Mouse (Mus musculus) MN1 (cell line): ENCODE results near the gene Crb3.
A peak's percentile ranks its signal among the peaks of the same experiment; 100 is the strongest.
"Not testable (repeated sequence)": the region's sequence is repeated elsewhere in the genome, so short reads cannot be mapped to it uniquely, and the experiment has no call there.

Source experiments
- DNase-seq: peaks from one replicate; pipeline ENCODE4 v3.0.0-alpha.2; 2016; ENCODE audit warnings: low spot score

The Crb3 gene

DNA sequence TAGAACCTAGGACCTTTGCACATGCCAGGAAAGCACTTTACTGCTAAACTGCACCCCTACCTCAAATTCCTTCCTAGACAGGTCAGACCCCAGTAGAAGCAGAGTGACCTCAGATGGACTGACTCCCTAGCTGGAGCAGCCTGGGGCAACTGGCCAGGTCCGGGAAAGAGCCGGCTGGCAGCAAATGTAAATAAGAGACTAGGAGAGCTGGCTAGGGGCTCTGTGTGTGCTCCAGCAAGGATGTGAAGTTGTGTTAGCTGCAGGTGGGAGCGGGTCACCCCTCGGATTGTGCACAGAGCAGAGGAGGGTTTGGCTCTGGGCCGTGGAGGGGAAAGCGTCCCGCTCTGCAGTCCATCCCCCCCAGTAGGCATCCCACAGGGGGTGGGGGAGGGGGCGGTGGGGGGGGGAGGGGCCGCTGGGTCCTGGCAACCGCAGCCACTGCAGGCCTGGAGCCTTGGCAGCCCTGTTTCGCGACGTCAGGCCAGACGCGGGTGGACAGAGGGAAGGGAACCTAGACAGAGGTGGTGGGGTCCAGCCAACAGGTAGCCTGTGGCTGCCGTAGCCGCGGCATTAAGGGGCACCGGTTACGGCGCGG lies at the start of gene Crb3:
Gene Crb3 (plus strand): TSS at position 215 of the 595 bp plus-strand sequence.
- peak; percentile 56 for DNase-seq

DNA sequence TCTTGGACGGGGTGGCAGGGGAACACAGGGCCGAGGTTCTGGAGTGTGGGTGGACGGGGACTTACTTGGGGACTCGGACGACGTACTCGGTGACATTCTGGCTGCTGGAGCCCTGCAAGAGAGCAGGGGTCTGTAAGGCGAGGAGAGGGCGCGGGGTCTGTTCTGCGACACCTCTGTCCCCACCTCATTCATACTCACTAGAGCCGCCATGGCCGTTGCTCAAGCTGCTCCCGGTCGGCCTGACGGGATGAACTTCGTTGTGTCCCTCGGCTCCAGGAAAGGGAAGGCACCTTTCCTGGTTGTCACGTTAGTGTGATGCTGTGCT lies 48.0 kb upstream of the Crb3 start:
- DNase-seq = no peak

DNA sequence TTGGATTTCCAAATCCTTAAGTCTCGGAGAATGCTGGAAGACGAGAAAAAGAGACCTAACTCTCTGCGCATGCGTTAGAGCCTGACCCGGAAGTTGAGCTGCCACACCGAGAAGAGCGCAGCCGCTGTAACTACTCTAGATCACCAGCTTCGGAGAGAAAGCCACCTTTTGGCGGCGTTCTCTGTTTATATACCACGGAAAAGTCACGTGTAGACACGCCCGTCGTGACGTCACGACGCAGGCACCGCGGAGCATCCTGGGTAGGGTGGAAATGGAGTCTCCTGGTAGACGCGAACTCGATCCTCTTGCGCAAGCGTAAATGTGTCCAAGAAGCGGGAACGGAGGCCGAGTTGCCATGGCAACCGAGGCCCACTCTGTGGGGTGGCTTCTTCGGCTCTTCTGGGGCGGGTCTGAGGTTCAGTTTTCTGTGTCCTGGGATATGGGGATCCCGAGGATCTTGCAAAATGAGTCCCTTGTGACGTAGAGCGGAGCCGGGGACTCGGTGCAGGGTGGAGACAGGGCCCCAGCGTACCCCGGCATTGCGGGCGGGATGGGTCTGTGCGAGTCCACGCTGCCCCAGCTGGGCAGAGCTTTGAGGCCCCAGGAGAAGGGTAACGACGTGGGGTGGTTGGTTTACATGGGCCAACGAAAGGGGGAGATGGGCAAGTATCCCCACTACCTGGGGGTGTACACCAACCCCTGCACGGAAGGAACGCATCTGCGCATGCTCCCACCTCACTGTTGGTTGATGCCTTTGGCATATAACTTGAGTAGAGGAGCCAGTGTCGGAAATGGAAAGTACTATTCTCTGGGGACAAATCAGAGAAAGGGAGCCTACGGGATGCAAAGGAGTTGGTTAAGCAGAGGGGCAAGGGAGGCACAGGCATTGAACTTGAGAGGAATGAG lies 47.4 kb upstream of the Crb3 start, which contains the start of the genes Gtf2f1 and Gm17949:
Gene Gtf2f1 (minus strand): TSS at position 53 of the 906 bp plus-strand sequence.
Gene Gm17949 (plus strand): TSS at position 234 of the 906 bp plus-strand sequence.
- peak; percentile 100 for DNase-seq

DNA sequence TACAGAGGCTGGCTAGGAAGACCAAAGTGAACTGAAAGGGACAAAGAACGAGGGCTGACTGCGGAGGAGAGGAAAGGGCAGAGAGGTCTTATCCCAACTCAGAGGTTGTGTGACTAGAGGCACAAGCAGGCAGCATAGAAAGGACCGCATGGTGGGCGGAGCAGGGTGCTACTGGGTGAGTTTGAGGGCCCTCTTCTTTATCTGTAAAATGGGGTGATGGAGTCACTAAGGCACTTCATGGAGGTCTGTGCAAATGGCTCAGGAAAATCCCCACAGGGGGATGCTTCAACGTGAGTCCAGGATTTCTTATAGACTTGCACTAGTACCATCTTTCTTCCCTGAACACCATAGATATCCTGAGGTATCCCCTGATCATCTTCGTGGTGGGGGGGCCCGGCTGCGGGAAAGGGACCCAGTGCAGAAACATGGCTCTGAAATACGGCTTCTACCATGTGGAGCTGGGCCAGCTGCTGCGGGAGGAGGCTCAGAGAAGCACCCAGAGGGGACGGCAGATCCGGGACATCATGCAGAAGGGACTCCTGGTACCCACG lies 46.6 kb upstream of the Crb3 start:
- no peak for DNase-seq

DNA sequence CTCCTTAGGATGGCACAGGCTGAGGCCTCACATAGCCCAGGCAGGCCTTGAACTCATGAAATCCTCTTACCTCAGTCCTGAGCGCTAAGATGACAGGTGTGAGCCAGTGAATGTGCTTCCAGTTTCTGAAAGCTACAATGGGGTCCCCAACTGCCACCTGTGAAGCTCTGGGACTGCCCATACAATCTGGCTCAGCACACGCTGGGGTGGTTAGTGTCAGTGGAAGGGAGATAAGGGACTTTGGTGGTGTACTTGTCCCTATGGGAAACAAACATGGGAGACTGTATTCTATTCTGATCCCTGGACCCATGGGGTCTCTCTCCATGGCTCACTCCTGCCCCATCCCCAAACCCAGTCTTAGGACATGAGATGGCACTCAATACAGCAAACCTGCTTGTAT lies 39.2 kb upstream of the Crb3 start:
- no peak for DNase-seq

DNA sequence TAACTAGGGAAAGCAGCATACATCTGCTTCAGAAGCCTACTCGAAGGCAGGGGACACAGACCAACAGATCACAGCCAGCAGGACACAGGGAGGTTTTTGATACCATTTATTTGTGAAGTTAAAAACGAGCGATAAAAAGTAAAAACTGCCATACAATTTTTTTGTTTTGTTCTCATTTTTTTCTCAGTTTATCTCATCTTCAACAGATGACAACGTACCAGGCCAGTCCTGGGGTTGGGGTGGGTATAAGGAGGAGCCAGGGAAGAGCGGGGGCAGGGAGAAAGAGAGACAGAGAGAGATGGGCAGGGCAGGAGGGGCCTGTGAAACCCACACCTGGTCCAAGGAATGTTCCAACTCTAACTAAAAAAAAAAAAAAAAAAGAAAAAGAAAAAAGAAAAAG lies 37.9 kb upstream of the Crb3 start:
- DNase-seq = no peak

DNA sequence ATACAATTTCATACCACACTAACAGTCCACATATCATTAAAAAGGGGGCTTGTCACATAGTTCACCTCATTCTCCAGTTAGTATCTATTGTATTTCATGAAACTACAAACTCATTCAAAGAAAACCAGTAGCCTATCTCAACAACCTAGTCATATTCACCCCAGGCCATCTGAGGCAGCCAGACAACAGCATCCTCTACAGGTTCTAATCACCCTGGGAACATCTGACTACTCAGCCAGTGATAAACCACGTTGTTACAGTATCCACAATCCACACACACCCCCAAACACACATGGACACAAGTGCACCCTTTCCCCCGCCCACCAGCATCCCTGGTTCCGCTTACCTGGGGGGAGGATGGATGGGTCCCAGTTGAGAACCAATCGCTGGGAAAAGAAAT lies 31.4 kb upstream of the Crb3 start:
- no peak for DNase-seq

DNA sequence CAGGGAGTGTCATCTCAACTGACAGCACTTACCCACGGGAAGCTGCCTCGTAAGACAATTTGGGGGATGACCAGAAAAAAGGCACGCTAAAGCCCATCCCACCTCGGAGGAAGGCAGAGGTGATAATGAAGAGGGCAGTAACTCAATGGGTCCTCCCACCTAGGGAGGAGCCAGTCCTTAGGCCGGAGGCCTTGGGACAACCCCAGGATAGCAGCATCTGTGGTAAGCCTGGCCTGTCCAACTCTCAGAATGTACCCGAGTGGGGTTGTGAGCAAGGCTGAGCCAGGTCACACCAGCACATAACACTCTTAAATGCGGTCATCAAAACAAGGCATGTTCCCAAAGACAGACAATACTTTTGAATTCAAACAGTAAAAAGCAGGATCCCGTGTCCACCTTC lies 29.2 kb upstream of the Crb3 start:
- DNase-seq = peak; percentile 56

DNA sequence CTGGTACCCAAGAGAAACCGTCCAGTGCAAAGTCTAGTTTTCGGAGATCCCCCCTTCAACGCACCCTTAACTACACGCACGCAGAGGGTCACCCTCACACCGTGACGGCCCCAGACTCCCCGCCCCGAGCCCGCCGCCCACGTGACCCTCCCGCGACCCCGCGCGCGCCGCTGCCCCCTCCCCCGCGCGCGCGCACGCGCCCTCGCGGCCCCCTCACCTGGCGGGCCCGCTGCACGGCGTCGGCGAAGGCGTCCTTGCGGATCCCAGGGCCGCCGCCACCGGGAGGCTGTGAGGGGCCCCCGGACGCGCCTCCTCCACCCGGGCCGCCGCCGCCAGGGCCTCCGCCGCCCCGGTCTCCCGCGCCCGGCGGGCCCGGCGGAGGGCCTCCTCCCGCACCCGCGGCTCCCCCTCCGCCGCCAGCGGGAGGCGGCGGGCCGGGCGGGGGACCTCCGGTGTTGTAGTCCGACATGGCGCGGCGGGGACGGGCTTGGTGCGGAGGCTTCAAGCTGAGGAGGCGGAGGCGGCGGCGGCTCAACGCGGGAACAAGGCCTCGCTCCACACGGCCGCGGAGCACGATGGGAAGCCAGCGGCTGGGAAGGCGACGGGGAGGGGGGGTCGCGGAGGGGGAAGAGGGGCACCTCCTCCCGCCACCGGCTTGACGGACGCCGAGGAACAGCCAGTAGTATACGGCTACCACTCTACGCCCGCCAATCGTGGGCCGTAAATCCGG lies 27.8 kb upstream of the Crb3 start, which contains the start of gene Khsrp:
Gene Khsrp (minus strand): TSS at position 592 of the 730 bp plus-strand sequence.
- DNase-seq = peak; percentile 52

DNA sequence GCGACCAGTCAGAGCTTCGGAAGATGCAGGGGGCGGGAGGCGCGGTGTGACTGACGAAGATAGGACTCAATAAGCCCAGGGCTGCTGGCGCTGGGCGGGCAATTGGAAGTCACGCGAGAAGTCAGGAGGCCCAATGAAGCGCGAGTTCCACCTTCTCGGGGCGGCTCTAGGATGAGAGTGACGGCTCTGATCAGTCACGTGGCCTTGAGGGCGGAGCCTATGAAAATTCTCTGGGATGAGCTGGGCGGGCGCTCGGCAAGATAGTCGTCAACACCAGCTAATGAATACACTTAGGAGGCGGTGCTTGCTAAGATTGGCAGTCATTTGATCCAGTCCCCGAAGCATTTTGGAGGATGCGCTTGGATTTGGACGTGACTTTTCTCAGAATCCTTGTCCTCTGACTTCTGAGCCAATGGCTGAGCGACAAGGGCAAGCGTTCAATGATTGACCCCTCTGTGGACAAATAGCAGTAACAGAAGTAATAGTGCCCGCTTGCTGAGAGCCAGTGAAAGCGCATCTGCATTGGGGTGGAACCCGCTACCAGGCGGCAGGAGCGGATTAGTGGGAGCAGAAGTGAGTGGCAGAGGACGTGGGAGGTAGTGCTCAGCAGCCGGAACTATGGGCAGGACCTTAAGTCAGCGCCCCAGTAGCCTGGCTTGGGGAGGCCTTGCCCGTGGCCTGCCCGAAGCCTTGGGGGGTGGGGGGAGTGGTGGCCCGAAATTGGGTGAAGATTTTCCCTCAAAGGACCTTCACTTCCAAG lies 27.1 kb upstream of the Crb3 start:
- peak; percentile 100 for DNase-seq

DNA sequence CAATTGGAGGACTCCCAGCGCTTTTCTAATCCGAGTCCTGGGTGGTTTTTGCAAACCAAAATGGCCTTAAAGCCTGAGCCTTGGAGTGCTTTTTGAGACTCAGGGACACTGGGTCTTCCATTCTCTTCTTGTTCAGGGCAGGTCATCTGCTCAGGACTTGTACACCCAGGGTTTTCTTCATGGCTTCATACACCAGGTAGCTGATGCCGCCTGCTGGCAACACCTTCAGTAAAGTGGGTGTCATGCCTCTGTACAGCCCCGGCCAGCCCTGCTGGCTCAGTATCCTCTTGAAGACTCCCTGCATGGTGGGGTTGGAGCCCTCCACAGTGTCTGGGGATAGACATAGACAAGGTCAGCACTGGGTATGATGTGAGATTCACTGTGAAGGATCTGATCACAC lies 26.1 kb upstream of the Crb3 start:
- no peak for DNase-seq

DNA sequence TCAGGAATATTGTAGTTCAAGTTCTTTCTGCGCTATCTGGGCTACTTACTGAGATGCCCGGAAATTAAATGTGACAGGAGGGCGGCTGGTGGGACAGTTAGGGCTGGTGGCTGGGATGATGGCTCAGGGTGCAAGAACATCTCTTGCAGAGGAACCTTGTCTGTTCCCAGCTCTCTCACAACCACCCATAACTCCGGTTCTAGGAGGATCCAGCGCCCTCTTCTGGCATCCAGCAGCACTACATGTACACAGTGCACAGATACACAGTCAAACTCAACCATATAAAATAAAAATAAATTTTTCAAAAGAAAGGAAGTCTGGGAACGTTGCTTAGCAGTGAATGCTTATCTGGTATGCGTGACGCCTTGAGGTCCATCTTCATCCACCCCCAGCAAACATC lies 19.9 kb upstream of the Crb3 start:
- DNase-seq = no peak

DNA sequence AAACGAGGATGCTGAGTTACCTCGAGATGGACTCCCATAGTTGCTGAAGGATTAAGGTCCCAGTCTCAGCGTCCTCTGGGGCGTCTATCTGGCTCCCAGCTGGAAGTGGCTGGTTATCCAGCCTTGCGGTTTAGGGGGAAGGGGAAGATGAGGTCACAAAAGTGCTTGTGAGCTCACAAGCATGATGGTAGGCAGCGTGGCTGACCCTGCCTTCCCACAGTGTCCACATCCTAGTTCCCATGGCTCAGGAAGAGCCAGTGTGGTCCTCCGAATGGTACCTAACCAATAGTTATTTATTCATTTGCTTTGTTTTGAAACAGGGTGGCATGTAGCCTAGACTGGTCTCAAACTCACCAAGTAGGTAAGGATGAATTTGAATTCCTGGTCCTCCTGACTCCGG lies 17.4 kb upstream of the Crb3 start, which contains the start of gene Slc25a41:
Gene Slc25a41 (minus strand): TSS at position 101 of the 400 bp plus-strand sequence.
- no peak for DNase-seq

DNA sequence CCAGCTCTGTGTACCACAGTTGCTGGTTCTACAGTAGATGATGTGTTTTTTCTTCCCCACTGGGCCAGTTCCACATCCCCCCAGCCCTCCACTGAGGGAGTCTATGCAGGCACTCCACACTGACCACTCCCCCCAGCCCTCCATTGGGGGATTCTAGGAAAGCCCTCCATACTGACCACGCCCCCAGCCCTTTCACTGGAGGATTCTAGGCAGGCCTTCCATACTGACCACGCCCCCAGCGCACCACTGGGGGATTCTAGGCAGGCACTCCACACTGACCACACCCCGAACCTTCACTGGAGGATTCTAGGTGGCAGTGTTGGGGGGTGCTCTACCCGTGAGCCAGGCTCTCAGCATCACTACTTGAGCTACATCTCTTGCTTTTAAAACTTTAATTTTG lies 11.5 kb upstream of the Crb3 start:
- no peak for DNase-seq

DNA sequence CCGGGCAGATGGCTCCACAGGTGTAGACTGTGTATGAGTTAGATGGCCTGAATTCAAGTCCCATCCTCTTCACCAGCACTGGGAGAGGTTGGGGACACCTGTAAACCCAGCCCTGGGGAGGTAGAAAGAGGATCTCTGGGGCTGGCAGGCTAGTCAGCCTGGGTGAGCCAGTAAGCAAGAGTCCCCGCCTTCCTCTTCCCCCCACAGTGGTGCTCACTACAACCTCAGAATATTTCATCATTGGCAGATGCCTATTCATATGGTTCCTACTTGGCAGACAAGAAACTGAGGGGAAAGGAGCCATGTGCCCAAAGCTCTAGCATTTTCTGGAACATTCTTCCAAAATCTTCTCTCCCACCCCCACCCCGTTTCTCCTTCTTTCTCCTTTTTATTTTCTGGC lies 10.1 kb upstream of the Crb3 start:
- no peak for DNase-seq

DNA sequence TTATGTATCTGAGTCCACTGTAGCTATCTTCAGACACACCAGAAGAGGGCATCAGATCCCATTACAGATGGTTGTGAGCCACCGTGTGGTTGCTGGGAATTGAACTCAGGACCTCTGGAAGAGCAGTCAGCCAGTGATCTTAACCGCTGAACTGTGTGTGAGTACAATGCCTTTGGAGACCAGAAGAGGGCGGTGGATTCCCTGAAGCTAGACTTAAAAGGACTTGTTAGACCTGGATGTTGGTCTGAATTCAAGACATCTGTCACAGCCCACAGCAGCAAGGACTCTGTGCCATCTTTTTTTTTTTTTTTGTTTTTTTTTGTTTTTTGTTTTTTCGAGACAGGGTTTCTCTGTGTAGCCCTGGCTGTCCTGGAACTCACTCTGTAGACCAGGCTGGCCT lies 7.2 kb upstream of the Crb3 start:
- DNase-seq = not testable (repeated sequence)

DNA sequence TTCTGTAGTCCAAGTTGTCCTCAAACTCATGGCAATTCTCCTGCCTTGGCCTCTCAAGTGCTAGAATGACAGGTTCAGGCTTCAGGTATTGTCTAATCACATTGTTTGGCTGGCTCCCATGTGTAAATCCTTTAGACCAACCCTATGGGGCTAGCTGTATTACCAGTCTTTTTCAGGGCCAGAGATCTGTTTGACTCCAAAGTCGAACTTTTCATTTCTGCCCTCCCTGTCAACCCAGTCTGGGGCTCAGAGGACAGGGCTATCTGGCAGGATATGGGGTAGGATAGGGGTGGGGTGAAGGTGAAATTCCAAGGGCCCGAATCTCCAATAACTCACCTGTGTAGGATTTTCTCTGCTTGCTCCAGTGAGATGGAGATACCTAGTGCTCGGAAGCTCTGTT lies 2.7 kb upstream of the Crb3 start:
- DNase-seq = no peak

DNA sequence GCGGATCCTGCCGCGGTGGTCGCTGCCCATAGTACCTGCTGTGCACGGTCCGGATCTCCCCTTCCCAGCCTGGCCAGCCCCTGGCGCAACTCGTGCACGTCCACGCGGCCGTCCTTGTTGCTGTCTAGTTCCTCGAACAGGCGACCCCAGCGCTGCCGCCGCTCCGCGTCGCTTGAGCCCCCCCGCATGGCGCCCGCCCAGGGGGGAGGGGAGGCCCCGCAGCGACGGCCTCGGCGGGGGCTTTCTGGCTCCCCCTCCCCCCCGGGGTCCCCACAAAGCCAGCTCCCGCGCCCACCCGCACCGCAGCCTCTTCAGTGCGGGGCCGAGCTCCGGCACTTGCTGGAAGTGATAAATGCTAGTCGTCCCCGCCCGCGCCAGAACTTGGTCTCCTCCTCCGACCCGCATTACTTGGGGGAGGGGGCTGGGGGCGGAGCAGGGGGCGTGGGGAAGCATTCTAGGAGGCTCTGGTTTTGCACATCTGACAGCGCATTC lies 627 bp downstream of the Crb3 start, which contains the start of gene Slc25a23:
Gene Slc25a23 (minus strand): TSS at position 378 of the 492 bp plus-strand sequence.
- DNase-seq = peak; percentile 88

DNA sequence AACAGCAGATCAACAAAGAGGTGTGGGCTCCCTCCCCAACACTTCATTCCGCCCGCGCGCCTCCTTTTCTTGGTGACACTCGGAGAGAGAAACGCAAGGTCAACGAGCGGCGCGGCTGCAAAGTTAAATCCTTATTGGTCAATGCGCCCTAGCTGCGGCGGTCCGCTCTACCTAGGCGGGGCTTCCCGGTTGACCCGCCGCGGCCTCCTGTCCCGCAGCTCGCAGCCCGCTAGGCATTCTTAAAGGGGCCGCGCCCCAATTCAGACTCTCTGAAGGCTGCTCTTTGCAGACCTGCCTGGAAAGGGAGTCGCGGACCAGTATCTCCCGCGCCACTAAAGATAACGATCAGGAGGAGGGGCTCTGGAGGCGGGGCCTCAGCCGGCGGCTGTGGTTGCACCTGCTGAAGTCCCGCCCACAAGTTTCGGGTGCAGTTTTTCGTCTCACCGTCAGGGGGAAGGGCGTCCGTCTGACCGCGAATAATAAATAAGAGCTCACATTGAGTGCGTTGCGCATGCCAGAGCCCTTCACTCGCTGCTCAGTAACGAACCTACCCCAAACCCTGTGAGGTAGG lies 1.4 kb downstream of the Crb3 start:
- peak; percentile 98 for DNase-seq

DNA sequence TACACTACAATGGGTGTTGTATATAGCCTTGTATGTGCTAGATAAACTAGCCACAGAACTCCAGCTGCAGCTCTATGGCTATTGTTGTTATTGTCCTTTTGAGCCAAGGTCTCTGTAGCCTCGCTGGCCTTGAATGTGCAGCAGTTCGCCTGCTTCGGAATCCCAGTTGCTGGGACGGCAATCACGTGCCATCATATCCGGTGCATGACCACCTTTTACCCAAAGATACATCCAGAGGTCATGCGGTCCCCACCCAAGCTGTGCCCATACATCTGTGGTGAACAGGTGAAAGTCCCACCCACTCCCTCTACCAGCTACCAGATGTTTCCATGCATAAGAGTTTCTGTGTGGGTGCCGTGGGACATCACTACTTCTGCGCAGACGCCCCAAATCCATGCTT lies 2.2 kb downstream of the Crb3 start:
- no peak for DNase-seq

DNA sequence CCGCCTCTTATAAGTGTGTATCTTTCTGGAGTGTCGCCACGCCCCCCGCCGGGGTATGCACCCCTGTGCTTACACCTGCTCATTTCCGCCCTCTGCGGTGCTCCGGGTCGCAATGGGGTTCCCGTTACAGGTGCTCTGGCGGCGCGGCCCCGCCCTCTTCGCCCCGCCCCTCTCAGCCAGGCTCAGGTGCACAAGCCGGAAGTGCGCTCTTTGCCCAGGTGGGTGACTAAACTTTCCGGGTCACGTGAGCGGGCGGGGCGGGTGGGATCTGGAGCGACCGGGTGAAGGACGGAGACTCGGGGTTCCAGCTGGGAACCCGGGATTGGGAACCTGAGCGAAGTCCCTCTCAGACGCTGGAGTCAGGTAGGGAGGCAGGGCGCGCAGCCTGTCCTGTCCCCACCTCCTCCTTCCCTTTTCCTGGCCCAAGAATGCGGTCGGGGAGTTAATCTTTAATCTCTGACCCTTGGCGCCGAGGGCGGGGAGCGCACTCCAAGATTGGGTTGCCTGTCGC lies 3.2 kb downstream of the Crb3 start:
- no peak for DNase-seq
